Mouse (Mus musculus) C3H10T1/2 (cell line): ENCODE data around the gene Duxbl3. TPM values are rescaled to one million over a fixed set of nuclear protein-coding genes. Genes with fewer than 3 reads are reported as not detected.

Experiments
- polyA plus RNA-seq, 2 experiments: library from polyadenylated mRNA; unstranded; fragments of >200 nt; fragmentation: generic; extraction: Trizol; gene quantifications; one replicate each; pipeline ENCODE4 v1.2.1; 2012; ENCODE audit warnings: missing spikeins in 2 of 2

Duxbl3 gene
- not detected for polyA plus RNA-seq

GRCm38 (mm10) chr14:26257756-26258617 is at the start of gene Duxbl3:
Gene Duxbl3 (plus strand): TSS chr14:26257962.

Other genes with a start within 250 kb of the Duxbl3 start
- 1 to 10 TPM in 1 of 2 experiments, under 1 TPM in 1; 0.20 to 4.1 TPM for gene Gm9780, start 215.3 kb upstream of the Duxbl3 start, polyA plus RNA-seq
- 1 to 10 TPM; 4.9 to 5.2 TPM for gene Tmem254c, start 190.6 kb upstream of the Duxbl3 start, polyA plus RNA-seq
- not detected for gene Cphx2, start 176.4 kb upstream of the Duxbl3 start, polyA plus RNA-seq
- gene Cphx3, start 175.7 kb upstream of the Duxbl3 start, polyA plus RNA-seq: not detected
- not detected for gene Duxbl2, start 139.6 kb upstream of the Duxbl3 start, polyA plus RNA-seq
- 1 to 10 TPM; 1.2 to 5.0 TPM for gene Plac9b, start 75.5 kb upstream of the Duxbl3 start, polyA plus RNA-seq
- 10 to 100 TPM in 1 of 2 experiments, 1 to 10 TPM in 1; 9.1 to 12.7 TPM for gene Tmem254b, start 50.9 kb upstream of the Duxbl3 start, polyA plus RNA-seq